Mouse (Mus musculus): ENCODE results near the gene Fkbp4. TPM values are rescaled to one million over a fixed set of nuclear protein-coding genes. Genes with fewer than 3 reads are reported as not detected.
"Not testable (repeated sequence)": the region's sequence is repeated elsewhere in the genome, so short reads cannot be mapped to it uniquely, and the experiment has no call there.

Fkbp4 gene
- polyA plus RNA-seq, 1 experiment from 2014 or later: 438 TPM

DNA sequence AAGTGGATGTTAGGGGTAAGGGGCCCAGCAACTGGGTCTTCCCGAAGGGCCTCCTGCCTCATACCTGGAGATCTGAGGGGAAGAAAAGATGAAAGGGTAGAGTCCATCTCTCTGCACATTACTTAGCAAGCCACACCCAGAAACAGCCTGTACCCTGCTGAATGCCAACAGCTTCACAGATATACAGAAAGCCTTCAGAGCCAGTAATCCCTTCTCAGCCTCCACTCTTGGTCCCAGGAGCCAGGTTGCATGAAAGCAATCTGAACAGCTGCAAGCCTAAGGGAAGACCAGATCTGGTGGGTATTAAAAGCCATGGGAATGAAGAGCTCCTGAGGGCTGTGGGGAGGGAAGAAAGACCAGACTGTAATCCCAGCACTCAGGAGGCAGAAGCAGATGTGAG, 49.3 kb downstream of the Fkbp4 start:
- no peaks in the 10 kb centered on the region for H3K4me1 ChIP-seq
- ATAC-seq (ENCODE audit: insufficient number of reproducible peaks, insufficient read depth, low FRiP score, low TSS enrichment, low read depth): no peak
- no peak overlapping the region for H3K4me2 ChIP-seq
- H3K27ac ChIP-seq: no peak overlapping the region
- no peaks in the 10 kb centered on the region for H3K9me3 ChIP-seq
- no peaks in the 10 kb centered on the region for H3K27me3 ChIP-seq
- no peaks in the 10 kb centered on the region for H3K36me3 ChIP-seq
- no peak overlapping the region for H3K4me3 ChIP-seq
- no peak overlapping the region for H3K9ac ChIP-seq
- WGBS: 81% methylated on average over 1 of the region's 1 CpGs

DNA sequence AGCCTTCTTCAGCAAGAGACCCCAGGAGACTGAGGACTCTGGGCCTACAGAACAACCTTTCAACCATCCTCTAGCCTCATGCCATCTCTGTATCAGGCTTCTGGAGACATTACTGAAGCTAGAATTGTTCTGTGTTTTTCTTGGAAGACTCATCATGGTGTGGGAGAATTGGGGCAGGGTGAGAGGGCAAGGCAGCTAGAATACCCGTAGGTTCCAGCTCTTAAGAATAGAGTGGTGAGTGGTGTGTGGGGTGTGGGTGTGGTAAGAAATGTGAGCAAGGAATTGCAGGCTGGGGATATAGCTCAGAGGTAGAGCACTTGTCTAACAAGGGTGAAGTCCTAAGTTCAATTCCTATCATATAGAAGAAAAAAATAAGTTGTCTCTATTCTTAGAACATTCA, 53.5 kb downstream of the Fkbp4 start:
- Histone ChIP-seq H3K4me1 (no peaks in the 10 kb centered on the region), H3K9me3 (no peaks in the 10 kb centered on the region), H3K27ac (no peak overlapping the region), H3K27me3 (no peaks in the 10 kb centered on the region), H3K4me2 (no peak overlapping the region), H3K36me3 (no peaks in the 10 kb centered on the region), H3K9ac (no peak overlapping the region), H3K4me3 (no peak overlapping the region)
- 89% methylated on average over 1 of the region's 1 CpGs for WGBS
- ATAC-seq (ENCODE audit: insufficient number of reproducible peaks, insufficient read depth, low FRiP score, low TSS enrichment, low read depth): no peak

DNA sequence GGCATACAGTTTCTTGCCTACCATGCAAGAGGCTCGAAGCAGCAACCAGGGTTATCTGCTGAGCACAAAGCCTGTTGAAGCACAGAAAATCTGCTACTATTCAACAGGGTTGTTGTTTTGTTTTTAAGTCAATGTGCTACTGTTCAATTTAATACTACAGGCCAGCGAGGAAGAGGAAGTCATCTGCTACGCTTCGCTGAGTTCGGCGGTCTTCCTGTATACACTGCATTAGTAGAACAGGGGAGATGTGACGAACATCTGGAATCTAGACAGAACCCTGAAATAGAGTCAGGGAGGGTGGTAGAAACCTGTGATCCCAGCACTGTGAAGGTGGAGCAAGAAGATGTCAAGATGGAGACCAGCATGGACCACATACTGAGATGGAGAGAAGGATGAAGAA, 54.7 kb downstream of the Fkbp4 start:
- H3K4me2 ChIP-seq: no peak overlapping the region
- no peak for ATAC-seq (ENCODE audit: insufficient number of reproducible peaks, insufficient read depth, low FRiP score, low TSS enrichment, low read depth)
- 54% methylated on average over 7 of the region's 7 CpGs for WGBS
- no peaks in the 10 kb centered on the region for H3K9me3 ChIP-seq
- no peak overlapping the region for H3K4me3 ChIP-seq
- no peak overlapping the region for H3K27ac ChIP-seq
- H3K27me3 ChIP-seq: no peaks in the 10 kb centered on the region
- no peaks in the 10 kb centered on the region for H3K4me1 ChIP-seq
- H3K9ac ChIP-seq: no peak overlapping the region
- H3K36me3 ChIP-seq: no peaks in the 10 kb centered on the region

DNA sequence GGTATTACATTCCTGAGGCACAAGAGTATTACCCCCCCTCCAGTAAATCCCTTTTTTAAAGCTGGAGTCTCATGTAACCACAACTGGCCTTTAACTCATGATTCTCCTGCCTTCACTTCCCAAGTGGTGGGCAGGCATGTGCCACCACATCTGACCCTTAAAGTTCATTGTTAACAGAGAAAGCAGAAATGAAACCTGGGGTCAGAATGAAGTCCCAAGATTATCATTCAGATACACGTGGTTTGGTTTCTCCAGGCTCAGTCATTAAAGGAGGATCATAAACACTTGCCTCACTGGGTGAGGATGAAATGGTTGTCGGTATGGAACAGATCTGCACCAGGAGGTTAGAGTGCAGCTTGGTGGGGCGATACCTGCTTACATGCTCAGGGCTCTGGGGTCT, 57.2 kb downstream of the Fkbp4 start:
- no peak for ATAC-seq (ENCODE audit: insufficient number of reproducible peaks, insufficient read depth, low FRiP score, low TSS enrichment, low read depth)
- peaks cover 15% of the 10 kb centered on the region; the same call in 1 of the 2 replicates for H3K36me3 ChIP-seq
- WGBS: 70% methylated on average over 3 of the region's 3 CpGs

DNA sequence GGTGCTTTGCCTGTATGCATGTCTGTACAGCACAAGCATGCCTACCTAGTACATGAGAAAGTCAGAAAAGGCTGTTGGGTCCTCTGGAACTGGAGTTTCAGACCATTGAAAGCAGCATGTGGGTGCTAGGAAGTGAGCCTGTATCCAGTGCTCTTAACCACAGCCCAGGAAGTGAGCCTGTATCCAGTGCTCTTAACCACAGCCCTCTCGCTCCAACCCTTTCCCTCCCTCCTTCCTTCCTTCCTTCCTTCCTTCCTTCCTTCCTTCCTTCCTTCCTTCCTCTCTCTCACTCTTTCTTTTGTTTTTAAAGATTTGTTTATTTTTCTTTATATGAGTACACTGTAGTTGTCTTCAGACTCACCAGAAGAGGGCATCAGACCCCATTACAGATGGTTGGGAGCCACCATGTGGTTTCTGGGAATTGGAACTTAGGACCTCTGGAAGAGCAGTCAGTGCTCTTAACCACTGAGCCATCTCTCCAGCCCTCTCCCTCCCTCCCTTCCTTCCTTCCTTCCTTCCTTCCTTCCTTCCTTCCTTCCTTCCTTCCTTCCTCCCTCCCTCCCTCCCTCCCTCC, 57.8 kb downstream of the Fkbp4 start:
- WGBS: 73% methylated on average over 1 of the region's 1 CpGs
- not testable (repeated sequence) for ATAC-seq (ENCODE audit: insufficient number of reproducible peaks, insufficient read depth, low FRiP score, low TSS enrichment, low read depth); H3K9me3 ChIP-seq; H3K9ac ChIP-seq; H3K27ac ChIP-seq; H3K4me2 ChIP-seq; H3K27me3 ChIP-seq; H3K4me1 ChIP-seq; H3K4me3 ChIP-seq
- peaks cover 19% of the 10 kb centered on the region; the same call in 1 of the 2 replicates for H3K36me3 ChIP-seq

More for the DNA sequence above, 57.2 kb downstream of the Fkbp4 start:
- Histone ChIP-seq H3K27ac (no peak overlapping the region), H3K4me2 (no peak overlapping the region), H3K9me3 (no peaks in the 10 kb centered on the region), H3K4me1 (no peaks in the 10 kb centered on the region), H3K4me3 (no peak overlapping the region), H3K27me3 (no peaks in the 10 kb centered on the region), H3K9ac (no peak overlapping the region)

Other genes with a start within 250 kb of the Fkbp4 start
- 2.4 and 3.3 TPM in 2 replicates for gene Tead4, start 137.9 kb downstream of the Fkbp4 start, polyA plus RNA-seq (2015; fragmentation: Nextera tagmentation; extraction: Ambion mirVana)
- 33.7 and 36.7 TPM in 2 replicates for gene Tulp3, start 82.8 kb downstream of the Fkbp4 start, polyA plus RNA-seq (2015; fragmentation: Nextera tagmentation; extraction: Ambion mirVana)
- gene Rhno1, start 75.8 kb downstream of the Fkbp4 start, polyA plus RNA-seq (2015; fragmentation: Nextera tagmentation; extraction: Ambion mirVana): 154 and 157 TPM in 2 replicates
- gene Foxm1, start 75.7 kb downstream of the Fkbp4 start, polyA plus RNA-seq (2015; fragmentation: Nextera tagmentation; extraction: Ambion mirVana): 31.5 and 38.6 TPM in 2 replicates
- gene Tex52, start 63.2 kb downstream of the Fkbp4 start, polyA plus RNA-seq (2015; fragmentation: Nextera tagmentation; extraction: Ambion mirVana): 0.39 and 1.5 TPM in 2 replicates
- not detected in 2 replicates for gene Gm44596, start 63.2 kb downstream of the Fkbp4 start, polyA plus RNA-seq (2015; fragmentation: Nextera tagmentation; extraction: Ambion mirVana)
- gene Nrip2, start 39.4 kb downstream of the Fkbp4 start, polyA plus RNA-seq (2015; fragmentation: Nextera tagmentation; extraction: Ambion mirVana): 5.1 and 5.7 TPM in 2 replicates
- gene Itfg2, start 13.7 kb downstream of the Fkbp4 start, polyA plus RNA-seq (2015; fragmentation: Nextera tagmentation; extraction: Ambion mirVana): 41.7 and 42.7 TPM in 2 replicates
- 0.15 and 3.1 TPM in 2 replicates for gene Pzp, start 88.0 kb upstream of the Fkbp4 start, polyA plus RNA-seq (2015; fragmentation: Nextera tagmentation; extraction: Ambion mirVana)
- 1.5 and 3.1 TPM in 2 replicates for gene A2ml1, start 142.9 kb upstream of the Fkbp4 start, polyA plus RNA-seq (2015; fragmentation: Nextera tagmentation; extraction: Ambion mirVana)
- gene Klrb1a, start 184.9 kb upstream of the Fkbp4 start, polyA plus RNA-seq (2015; fragmentation: Nextera tagmentation; extraction: Ambion mirVana): not detected in 2 replicates
- 2.5 TPM in 1 of 2 replicates, not detected in the other for gene Clec2h, start 223.7 kb upstream of the Fkbp4 start, polyA plus RNA-seq (2015; fragmentation: Nextera tagmentation; extraction: Ambion mirVana)

Measured in embryonic facial prominence, embryonic 13.5 days (tissue).